8 mouse cellular contexts compared by ENCODE assay signal in the genomic region with DNA sequence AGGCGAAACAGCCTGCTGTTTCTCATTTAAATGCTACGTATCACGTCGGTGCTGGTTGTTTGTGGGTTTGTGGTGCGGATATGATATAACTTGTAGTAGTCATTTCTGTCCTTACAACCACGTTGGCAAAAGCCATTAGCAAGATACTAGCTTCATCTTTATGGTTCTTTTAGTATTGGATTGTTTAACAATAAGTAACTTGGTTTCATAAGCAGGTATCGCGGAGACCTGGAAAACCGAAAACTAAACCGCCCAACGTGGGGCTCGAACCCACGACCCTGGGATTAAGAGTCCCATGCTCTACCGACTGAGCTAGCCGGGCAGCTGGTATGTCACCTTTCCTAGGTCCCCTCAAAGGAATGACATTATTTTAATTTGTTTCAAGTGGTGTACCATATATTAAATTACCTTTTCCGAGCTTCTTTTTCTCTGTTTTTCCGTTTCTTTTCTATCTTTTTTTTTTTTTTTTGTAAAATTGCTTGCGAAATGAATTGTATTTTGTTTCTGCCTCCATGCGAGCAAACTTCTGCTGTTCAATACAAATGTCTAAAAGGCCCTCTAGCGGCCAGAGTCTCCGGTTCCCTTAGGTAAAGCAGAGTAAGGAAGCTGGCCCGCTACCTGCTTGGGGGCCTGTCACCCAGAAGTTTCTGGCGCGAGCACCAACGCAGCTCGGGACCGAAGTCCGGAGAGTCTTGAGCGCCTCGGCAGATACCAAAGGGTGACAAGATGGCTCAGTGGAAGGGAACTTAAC. TPM values are rescaled to one million over a fixed set of nuclear protein-coding genes. Genes with fewer than 3 reads are reported as not detected.
A peak's percentile ranks its signal among the peaks of the same experiment; 100 is the strongest.
DNase-seq lines count a peak whose midpoint lies in the region; ATAC-seq and TF ChIP-seq lines count a peak whose summit lies in the region.

No protein-coding gene starts in this region.

- no peaks in the 10 kb centered on the region for H3K36me3 ChIP-seq in C2C12 (ENCODE audit: control insufficient read depth, insufficient read depth)
- H3K36me3 ChIP-seq in embryonic facial prominence, embryonic 15.5 days = no peaks in the 10 kb centered on the region
- H3K36me3 ChIP-seq in heart, embryonic 10.5 days = no peaks in the 10 kb centered on the region
- H3K36me3 ChIP-seq in kidney, embryonic 14.5 days (ENCODE audit: control insufficient read depth, insufficient read depth, low read length) = no peaks in the 10 kb centered on the region
- no peaks in the 10 kb centered on the region for H3K36me3 ChIP-seq in splenic B cell, adult 2 months (ENCODE audit: control insufficient read depth, insufficient read depth, low read length, poor library complexity, severe bottlenecking)

- H3K79me2 ChIP-seq in C2C12 (ENCODE audit: control insufficient read depth, insufficient read depth) = no peaks in the 10 kb centered on the region

- H3K27me3 ChIP-seq in C2C12 (ENCODE audit: control insufficient read depth, insufficient read depth, insufficient read length) = no peaks in the 10 kb centered on the region
- H3K27me3 ChIP-seq in embryonic facial prominence, embryonic 15.5 days = no peaks in the 10 kb centered on the region; the same call in 1 of the 2 replicates
- no peaks in the 10 kb centered on the region for H3K27me3 ChIP-seq in heart, embryonic 10.5 days (ENCODE audit: insufficient read depth, poor library complexity, severe bottlenecking)
- H3K27me3 ChIP-seq in kidney, embryonic 14.5 days (ENCODE audit: control insufficient read depth, insufficient read depth, low read length) = no peaks in the 10 kb centered on the region
- H3K27me3 ChIP-seq in splenic B cell, adult 2 months (ENCODE audit: control insufficient read depth, insufficient read depth, low read length, poor library complexity, severe bottlenecking) = no peaks in the 10 kb centered on the region

- H3K4me2 ChIP-seq in embryonic facial prominence, embryonic 15.5 days (replicated peaks) = peak overlapping the region; percentile 41
- peak overlapping the region; percentile 46 for H3K4me2 ChIP-seq in kidney, embryonic 14.5 days (replicated peaks; ENCODE audit: low read depth, low read length)

- peak; percentile 90 for DNase-seq in heart, embryonic 10.5 days (ENCODE audit: low spot score)
- DNase-seq in liver = peak; percentile 87
- DNase-seq in monocyte, adult 2 months (ENCODE audit: low read depth in 1 of 2, low spot score in 2 of 2) = peak; percentile 44 to 68
- DNase-seq in splenic B cell, adult 2 months (ENCODE audit: low read depth, low spot score) = peak; percentile 89

- no peak overlapping the region for H3K27ac ChIP-seq in bone marrow, adult 2 months (ENCODE audit: control insufficient read depth, insufficient read depth, low read depth, low read length, poor library complexity)
- no peak overlapping the region for H3K27ac ChIP-seq in embryonic facial prominence, embryonic 15.5 days (replicated peaks)
- peak overlapping the region; percentile 29; the same call in 1 of the 2 replicates for H3K27ac ChIP-seq in heart, embryonic 10.5 days
- no peak overlapping the region for H3K27ac ChIP-seq in kidney, embryonic 14.5 days (ENCODE audit: low read depth, low read length)

- no peak overlapping the region for H3ac ChIP-seq in C2C12 (ENCODE audit: control insufficient read depth, insufficient read length, low read depth)

- no peaks in the 10 kb centered on the region for H3K4me1 ChIP-seq in bone marrow, adult 2 months (ENCODE audit: control insufficient read depth, insufficient read depth, low read length)
- H3K4me1 ChIP-seq in embryonic facial prominence, embryonic 15.5 days = peaks cover 13% of the 10 kb centered on the region; the same call in 1 of the 2 replicates
- H3K4me1 ChIP-seq in heart, embryonic 10.5 days = no peaks in the 10 kb centered on the region
- H3K4me1 ChIP-seq in kidney, embryonic 14.5 days (ENCODE audit: control insufficient read depth, insufficient read depth, low read length) = no peaks in the 10 kb centered on the region

- H3K79me3 ChIP-seq in C2C12 (ENCODE audit: low read depth) = no peaks in the 10 kb centered on the region

- 0 out of 2 replicates have a peak, but pooled peaks have one; percentile 34 for ATAC-seq in embryonic facial prominence, embryonic 15.5 days (ENCODE audit: insufficient number of reproducible peaks, low FRiP score, low TSS enrichment, low read depth)
- ATAC-seq in kidney, embryonic 14.5 days (ENCODE audit: low FRiP score, low TSS enrichment) = peak; percentile 80

- TF ChIP-seq CTCF in C2C12 (IDR thresholded peaks at IDR 0.05; ENCODE audit: control insufficient read depth, insufficient read depth, insufficient read length) = peak; percentile 6
- TF ChIP-seq CTCF in bone marrow, adult 2 months (IDR thresholded peaks at IDR 0.05; ENCODE audit: control insufficient read depth, insufficient read depth, low read length) = peak; percentile 52; the same call in 1 of the 2 replicates

- under 1% methylated on average over 30 of the region's 30 CpGs for WGBS in bone marrow, adult 2 months
- 1% methylated on average over 30 of the region's 30 CpGs for WGBS in embryonic facial prominence, embryonic 15.5 days
- 1% methylated on average over 30 of the region's 30 CpGs for WGBS in heart, embryonic 10.5 days
- WGBS in kidney, embryonic 14.5 days = 2% methylated on average over 30 of the region's 30 CpGs

- no peaks in the 10 kb centered on the region for H3K9me3 ChIP-seq in embryonic facial prominence, embryonic 15.5 days (replicated peaks)
- no peaks in the 10 kb centered on the region for H3K9me3 ChIP-seq in heart, embryonic 10.5 days
- no peaks in the 10 kb centered on the region for H3K9me3 ChIP-seq in kidney, embryonic 14.5 days (ENCODE audit: control insufficient read depth, low read length)

- TF ChIP-seq POLR2A in bone marrow, adult 2 months (IDR thresholded peaks at IDR 0.05; ENCODE audit: borderline replicate concordance, control insufficient read depth, low read depth, low read length) = no peak

- H3K4me3 ChIP-seq in C2C12 (ENCODE audit: insufficient read depth, poor library complexity, severe bottlenecking) = no peak overlapping the region
- H3K4me3 ChIP-seq in bone marrow, adult 2 months (replicated peaks; ENCODE audit: control insufficient read depth, low read depth, low read length) = peak overlapping the region; percentile 36
- H3K4me3 ChIP-seq in embryonic facial prominence, embryonic 15.5 days (replicated peaks) = peak overlapping the region; percentile 29
- peak overlapping the region; percentile 56 for H3K4me3 ChIP-seq in heart, embryonic 10.5 days
- peak overlapping the region; percentile 27 for H3K4me3 ChIP-seq in kidney, embryonic 14.5 days (ENCODE audit: low read length)

- H3K9ac ChIP-seq in embryonic facial prominence, embryonic 15.5 days = no peak overlapping the region
- H3K9ac ChIP-seq in kidney, embryonic 14.5 days (ENCODE audit: low read depth, low read length) = peak overlapping the region; percentile 37; the same call in 1 of the 2 replicates

TF ChIP-seq in C2C12, 6 proteins besides CTCF, POLR2A, EP300 and RAD21:
- TF ChIP-seq USF1 (IDR thresholded peaks at IDR 0.05; ENCODE audit: low read depth) (no peak), MAX (IDR thresholded peaks at IDR 0.05) (no peak), MYOG (IDR thresholded peaks at IDR 0.05; ENCODE audit: control insufficient read depth, extremely low read depth, insufficient read length) (no peak)
TF ChIP-seq in C2C12: peak in this region for 0.

RNA-seq across cellular contexts. Expression of a gene that starts 11.9 kb away (rescaled TPM):
- polyA plus RNA-seq in C2C12 (2012; fragmentation: generic; extraction: Trizol) = 151 TPM
- 129 and 177 TPM in 2 replicates for polyA plus RNA-seq in bone marrow, adult 2 months (2011; ENCODE audit: insufficient read depth, insufficient read length, low replicate concordance, missing spikeins)
- polyA plus RNA-seq in embryonic facial prominence, embryonic 15.5 days (2015; fragmentation: Nextera tagmentation; extraction: Ambion mirVana) = 429 and 455 TPM in 2 replicates
- 430 and 475 TPM in 2 replicates for polyA plus RNA-seq in heart, embryonic 10.5 days (2016; fragmentation: Nextera tagmentation; extraction: Ambion mirVana)
- 467 and 551 TPM in 2 replicates for polyA plus RNA-seq in kidney, embryonic 14.5 days (2014; fragmentation: Nextera tagmentation; extraction: Ambion mirVana)

RNA-seq across cellular contexts. Expression of a gene that starts 36.4 kb away (rescaled TPM):
- polyA plus RNA-seq in C2C12 (2012; fragmentation: generic; extraction: Trizol) = 9.8 TPM
- 1.9 and 3.1 TPM in 2 replicates for polyA plus RNA-seq in bone marrow, adult 2 months (2011; ENCODE audit: insufficient read depth, insufficient read length, low replicate concordance, missing spikeins)
- 14.7 and 15.6 TPM in 2 replicates for polyA plus RNA-seq in embryonic facial prominence, embryonic 15.5 days (2015; fragmentation: Nextera tagmentation; extraction: Ambion mirVana)
- polyA plus RNA-seq in heart, embryonic 10.5 days (2016; fragmentation: Nextera tagmentation; extraction: Ambion mirVana) = 5.6 and 7.0 TPM in 2 replicates
- 10.0 and 10.6 TPM in 2 replicates for polyA plus RNA-seq in kidney, embryonic 14.5 days (2014; fragmentation: Nextera tagmentation; extraction: Ambion mirVana)
